Mouse (Mus musculus): ENCODE results near the gene Plrg1. TPM values are rescaled to one million over a fixed set of nuclear protein-coding genes. Genes with fewer than 3 reads are reported as not detected.

Plrg1 gene
- 33.3 and 51.5 TPM in 2 replicates for polyA plus RNA-seq (2012; rRNA removed; ENCODE audit: low replicate concordance)

GRCm38 (mm10) chr3:83055281-83056038 is at the start of gene Plrg1:
TSS of gene Plrg1 (plus strand) at chr3:83055522.

GRCm38 (mm10) chr3:83007557-83007956 is 47.8 kb upstream of the Plrg1 start, which contains the start of gene Fgg:
TSS of gene Fgg (plus strand) at chr3:83007724.

GRCm38 (mm10) chr3:83025475-83026301 is 29.6 kb upstream of the Plrg1 start, which contains the start of gene Fga:
TSS of gene Fga (plus strand) at chr3:83026076.

DNA sequence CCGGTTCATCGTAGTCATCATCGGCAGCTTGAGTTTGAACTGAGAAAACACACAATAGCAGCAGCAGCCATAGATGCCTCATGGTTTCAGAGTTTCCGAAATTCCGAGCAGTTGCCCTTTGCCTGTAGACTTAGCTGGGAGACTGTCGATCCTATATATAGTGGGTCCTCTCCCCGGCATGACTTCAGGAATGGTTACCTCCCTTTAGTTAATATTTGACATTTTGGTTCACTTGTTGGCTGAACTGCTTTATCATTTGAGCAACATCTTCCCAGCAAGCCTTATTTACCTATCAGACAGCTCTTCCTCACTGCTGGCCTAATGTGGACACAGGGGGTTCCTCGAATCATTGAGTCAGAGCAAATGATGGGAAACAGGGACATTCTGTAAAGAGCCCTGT is 5.6 kb upstream of the Plrg1 start, which contains the start of gene Fgb:
TSS of gene Fgb (minus strand) at position 184 of the 400 bp plus-strand sequence.

Other genes with a start within 250 kb of the Plrg1 start
- 0.28 and 0.42 TPM in 2 replicates for gene Rbm46, start 179.0 kb upstream of the Plrg1 start, polyA plus RNA-seq (2012; rRNA removed; ENCODE audit: low replicate concordance)
- gene Lrat, start 151.5 kb upstream of the Plrg1 start, polyA plus RNA-seq (2012; rRNA removed; ENCODE audit: low replicate concordance): 0.03 and 0.14 TPM in 2 replicates
- gene Fgg, start 47.8 kb upstream of the Plrg1 start, polyA plus RNA-seq (2012; rRNA removed; ENCODE audit: low replicate concordance): 0.06 and 0.66 TPM in 2 replicates
- 0.10 and 0.31 TPM in 2 replicates for gene Fga, start 29.4 kb upstream of the Plrg1 start, polyA plus RNA-seq (2012; rRNA removed; ENCODE audit: low replicate concordance)
- 0.22 TPM in 1 of 2 replicates, not detected in the other for gene Fgb, start 5.7 kb upstream of the Plrg1 start, polyA plus RNA-seq (2012; rRNA removed; ENCODE audit: low replicate concordance)
- 0.40 and 0.58 TPM in 2 replicates for gene Dchs2, start 72.4 kb downstream of the Plrg1 start, polyA plus RNA-seq (2012; rRNA removed; ENCODE audit: low replicate concordance)

Measured in subcutaneous adipose tissue, adult 2 months (tissue).